Mouse (Mus musculus): ENCODE measurements around the gene Hoxc13. TPM values are rescaled to one million over a fixed set of nuclear protein-coding genes. Genes with fewer than 3 reads are reported as not detected.

Hoxc13 gene
- total RNA-seq, 2 experiments from 2014 or later = not detected

- no peak for ATAC-seq (replicated peaks; ENCODE audit: poor library complexity, severe bottlenecking)
Observed at GRCm38 (mm10) chr15:102936279-102936972, 15.5 kb downstream of the Hoxc13 start, which contains the start of gene Hoxc12. Gene Hoxc12 (plus strand): TSS chr15:102936757.

GRCm38 (mm10) chr15:102937036-102937666, 16.2 kb downstream of the Hoxc13 start:
- no peak for ATAC-seq (replicated peaks; ENCODE audit: poor library complexity, severe bottlenecking)

GRCm38 (mm10) chr15:102939256-102940155, 18.6 kb downstream of the Hoxc13 start:
- ATAC-seq (replicated peaks; ENCODE audit: poor library complexity, severe bottlenecking) = no peak

- no peak for ATAC-seq (replicated peaks; ENCODE audit: poor library complexity, severe bottlenecking)
Observed at GRCm38 (mm10) chr15:102942739-102943467, 22.0 kb downstream of the Hoxc13 start.

- ATAC-seq (replicated peaks; ENCODE audit: poor library complexity, severe bottlenecking) = no peak
Observed at GRCm38 (mm10) chr15:102943468-102943813, 22.5 kb downstream of the Hoxc13 start.

GRCm38 (mm10) chr15:102945185-102946077, 24.5 kb downstream of the Hoxc13 start:
- ATAC-seq (replicated peaks; ENCODE audit: poor library complexity, severe bottlenecking) = no peak

- ATAC-seq (replicated peaks; ENCODE audit: poor library complexity, severe bottlenecking) = no peak
Observed at GRCm38 (mm10) chr15:102947276-102947675, 26.4 kb downstream of the Hoxc13 start.

GRCm38 (mm10) chr15:102948842-102949241, 27.9 kb downstream of the Hoxc13 start:
- ATAC-seq (replicated peaks; ENCODE audit: poor library complexity, severe bottlenecking) = no peak

- no peak for ATAC-seq (replicated peaks; ENCODE audit: poor library complexity, severe bottlenecking)
Observed at GRCm38 (mm10) chr15:102949696-102950095, 28.8 kb downstream of the Hoxc13 start.

GRCm38 (mm10) chr15:102950877-102951276, 30.0 kb downstream of the Hoxc13 start:
- ATAC-seq (replicated peaks; ENCODE audit: poor library complexity, severe bottlenecking) = no peak

- no peak for ATAC-seq (replicated peaks; ENCODE audit: poor library complexity, severe bottlenecking)
Observed at GRCm38 (mm10) chr15:102953561-102953960, 32.7 kb downstream of the Hoxc13 start.

- ATAC-seq (replicated peaks; ENCODE audit: poor library complexity, severe bottlenecking) = no peak
Observed at GRCm38 (mm10) chr15:102954192-102955006, 33.5 kb downstream of the Hoxc13 start, which contains the start of gene Hoxc11. Gene Hoxc11 (plus strand): TSS chr15:102954427.

GRCm38 (mm10) chr15:102955007-102955382, 34.1 kb downstream of the Hoxc13 start:
- ATAC-seq (replicated peaks; ENCODE audit: poor library complexity, severe bottlenecking) = no peak

- 0 out of 2 replicates have a peak, but pooled peaks have one; percentile 22 for ATAC-seq (replicated peaks; ENCODE audit: poor library complexity, severe bottlenecking)
Observed at GRCm38 (mm10) chr15:102955833-102956640, 35.1 kb downstream of the Hoxc13 start.

GRCm38 (mm10) chr15:102956906-102957305, 36.0 kb downstream of the Hoxc13 start:
- ATAC-seq (replicated peaks; ENCODE audit: poor library complexity, severe bottlenecking) = no peak

GRCm38 (mm10) chr15:102959663-102960191, 38.8 kb downstream of the Hoxc13 start:
- ATAC-seq (replicated peaks; ENCODE audit: poor library complexity, severe bottlenecking) = no peak

GRCm38 (mm10) chr15:102961728-102962127, 40.8 kb downstream of the Hoxc13 start:
- no peak for ATAC-seq (replicated peaks; ENCODE audit: poor library complexity, severe bottlenecking)

All from granulocyte monocyte progenitor cell, adult 5-6 weeks (primary cell).